Mouse (Mus musculus): ENCODE data around the gene Sgsm3. TPM values are rescaled to one million over a fixed set of nuclear protein-coding genes. Genes with fewer than 3 reads are reported as not detected.

Sgsm3 gene
- polyA plus RNA-seq, 1 experiment from 2014 or later, result 27.1 TPM

GRCm38 (mm10) chr15:81045336-81045735 lies 67.8 kb downstream of the Sgsm3 start:
- no peak overlapping the region for H3K4me2 ChIP-seq
- no peak overlapping the region for H3K4me3 ChIP-seq (replicated peaks)
- ATAC-seq (ENCODE audit: insufficient number of reproducible peaks, insufficient read depth, low FRiP score, low TSS enrichment, low read depth), result no peak
- H3K9me3 ChIP-seq, result no peaks in the 10 kb centered on the region
- no peak overlapping the region for H3K27ac ChIP-seq
- H3K9ac ChIP-seq (replicated peaks), result no peak overlapping the region
- no peaks in the 10 kb centered on the region for H3K27me3 ChIP-seq
- H3K4me1 ChIP-seq (replicated peaks), result peaks cover 14% of the 10 kb centered on the region
- peaks cover 18% of the 10 kb centered on the region; the same call in 1 of the 2 replicates for H3K36me3 ChIP-seq
- 84% methylated on average over 4 of the region's 4 CpGs for WGBS

GRCm38 (mm10) chr15:81046061-81046460 lies 68.5 kb downstream of the Sgsm3 start:
- H3K4me1 ChIP-seq (replicated peaks), result peaks cover 14% of the 10 kb centered on the region
- WGBS, result 88% methylated on average over 7 of the region's 7 CpGs
- H3K4me2 ChIP-seq, result no peak overlapping the region
- ATAC-seq (ENCODE audit: insufficient number of reproducible peaks, insufficient read depth, low FRiP score, low TSS enrichment, low read depth), result no peak
- H3K36me3 ChIP-seq, result peaks cover 18% of the 10 kb centered on the region; the same call in 1 of the 2 replicates
- no peak overlapping the region for H3K27ac ChIP-seq
- no peak overlapping the region for H3K4me3 ChIP-seq (replicated peaks)
- H3K9me3 ChIP-seq, result no peaks in the 10 kb centered on the region
- H3K9ac ChIP-seq (replicated peaks), result no peak overlapping the region
- H3K27me3 ChIP-seq, result no peaks in the 10 kb centered on the region

- H3K4me2 ChIP-seq, result no peak overlapping the region
- no peak overlapping the region for H3K9ac ChIP-seq (replicated peaks)
- H3K27ac ChIP-seq, result no peak overlapping the region
- 53% methylated on average over 10 of the region's 10 CpGs for WGBS
- H3K27me3 ChIP-seq, result no peaks in the 10 kb centered on the region
- H3K4me1 ChIP-seq (replicated peaks), result peaks cover 8% of the 10 kb centered on the region
- H3K9me3 ChIP-seq, result no peaks in the 10 kb centered on the region
- peaks cover 18% of the 10 kb centered on the region; the same call in 1 of the 2 replicates for H3K36me3 ChIP-seq
- H3K4me3 ChIP-seq (replicated peaks), result no peak overlapping the region
- ATAC-seq (ENCODE audit: insufficient number of reproducible peaks, insufficient read depth, low FRiP score, low TSS enrichment, low read depth), result no peak
Measured at GRCm38 (mm10) chr15:81047497-81047896, 69.9 kb downstream of the Sgsm3 start.

GRCm38 (mm10) chr15:81049401-81050053 lies 72.0 kb downstream of the Sgsm3 start:
- no peak overlapping the region for H3K27ac ChIP-seq
- 72% methylated on average over 6 of the region's 6 CpGs for WGBS
- no peak overlapping the region for H3K4me3 ChIP-seq (replicated peaks)
- peaks cover 3% of the 10 kb centered on the region; the same call in 1 of the 2 replicates for H3K4me1 ChIP-seq (replicated peaks)
- H3K9me3 ChIP-seq, result no peaks in the 10 kb centered on the region
- no peak overlapping the region for H3K9ac ChIP-seq (replicated peaks)
- no peaks in the 10 kb centered on the region for H3K27me3 ChIP-seq
- no peak for ATAC-seq (ENCODE audit: insufficient number of reproducible peaks, insufficient read depth, low FRiP score, low TSS enrichment, low read depth)
- peaks cover 8% of the 10 kb centered on the region; the same call in 1 of the 2 replicates for H3K36me3 ChIP-seq
- H3K4me2 ChIP-seq, result no peak overlapping the region

- no peak overlapping the region for H3K27ac ChIP-seq
- no peaks in the 10 kb centered on the region for H3K36me3 ChIP-seq
- H3K4me2 ChIP-seq, result no peak overlapping the region
- 34% methylated on average over 3 of the region's 3 CpGs for WGBS
- no peak overlapping the region for H3K9ac ChIP-seq (replicated peaks)
- peaks cover 3% of the 10 kb centered on the region; the same call in 1 of the 2 replicates for H3K4me1 ChIP-seq (replicated peaks)
- H3K9me3 ChIP-seq, result no peaks in the 10 kb centered on the region
- no peak for ATAC-seq (ENCODE audit: insufficient number of reproducible peaks, insufficient read depth, low FRiP score, low TSS enrichment, low read depth)
- no peaks in the 10 kb centered on the region for H3K27me3 ChIP-seq
- no peak overlapping the region for H3K4me3 ChIP-seq (replicated peaks)
Measured at GRCm38 (mm10) chr15:81050488-81050887, 72.9 kb downstream of the Sgsm3 start.

GRCm38 (mm10) chr15:81052491-81052890 lies 74.9 kb downstream of the Sgsm3 start:
- no peaks in the 10 kb centered on the region for H3K9me3 ChIP-seq
- H3K36me3 ChIP-seq, result no peaks in the 10 kb centered on the region
- H3K9ac ChIP-seq (replicated peaks), result no peak overlapping the region
- no peak for ATAC-seq (ENCODE audit: insufficient number of reproducible peaks, insufficient read depth, low FRiP score, low TSS enrichment, low read depth)
- peaks cover 8% of the 10 kb centered on the region; the same call in 1 of the 2 replicates for H3K4me1 ChIP-seq (replicated peaks)
- 91% methylated on average over 5 of the region's 5 CpGs for WGBS
- H3K27me3 ChIP-seq, result no peaks in the 10 kb centered on the region
- H3K27ac ChIP-seq, result no peak overlapping the region
- H3K4me3 ChIP-seq (replicated peaks), result no peak overlapping the region
- H3K4me2 ChIP-seq, result no peak overlapping the region

- H3K27ac ChIP-seq, result no peak overlapping the region
- no peak overlapping the region for H3K4me2 ChIP-seq
- H3K4me3 ChIP-seq (replicated peaks), result no peak overlapping the region
- 92% methylated on average over 2 of the region's 2 CpGs for WGBS
- peaks cover 6% of the 10 kb centered on the region; the same call in 1 of the 2 replicates for H3K4me1 ChIP-seq (replicated peaks)
- no peak overlapping the region for H3K9ac ChIP-seq (replicated peaks)
- no peaks in the 10 kb centered on the region for H3K9me3 ChIP-seq
- no peaks in the 10 kb centered on the region for H3K36me3 ChIP-seq
- ATAC-seq (ENCODE audit: insufficient number of reproducible peaks, insufficient read depth, low FRiP score, low TSS enrichment, low read depth), result no peak
- H3K27me3 ChIP-seq, result no peaks in the 10 kb centered on the region
Measured at GRCm38 (mm10) chr15:81055488-81055887, 77.9 kb downstream of the Sgsm3 start.

GRCm38 (mm10) chr15:81057736-81058135 lies 80.2 kb downstream of the Sgsm3 start:
- no peaks in the 10 kb centered on the region for H3K27me3 ChIP-seq
- no peak overlapping the region for H3K4me2 ChIP-seq
- H3K9ac ChIP-seq (replicated peaks), result no peak overlapping the region
- H3K27ac ChIP-seq, result no peak overlapping the region
- H3K36me3 ChIP-seq, result no peaks in the 10 kb centered on the region
- no peak overlapping the region for H3K4me3 ChIP-seq (replicated peaks)
- H3K9me3 ChIP-seq, result no peaks in the 10 kb centered on the region
- ATAC-seq (ENCODE audit: insufficient number of reproducible peaks, insufficient read depth, low FRiP score, low TSS enrichment, low read depth), result no peak
- WGBS, result 97% methylated on average over 5 of the region's 5 CpGs
- peaks cover 22% of the 10 kb centered on the region for H3K4me1 ChIP-seq (replicated peaks)

GRCm38 (mm10) chr15:81060975-81061374 lies 83.4 kb downstream of the Sgsm3 start:
- Histone ChIP-seq H3K36me3 (no peaks in the 10 kb centered on the region), H3K9ac (replicated peaks) (no peak overlapping the region), H3K27ac (no peak overlapping the region), H3K4me1 (replicated peaks) (peaks cover 25% of the 10 kb centered on the region), H3K27me3 (no peaks in the 10 kb centered on the region), H3K4me2 (no peak overlapping the region), H3K9me3 (no peaks in the 10 kb centered on the region), H3K4me3 (replicated peaks) (no peak overlapping the region)
- WGBS, result 87% methylated on average over 2 of the region's 2 CpGs
- ATAC-seq (ENCODE audit: insufficient number of reproducible peaks, insufficient read depth, low FRiP score, low TSS enrichment, low read depth), result no peak

Small RNAs within 50 kb of the gene (microRNA-seq; reads per million reads assigned to microRNA genes)
- 16.5 reads per million, percentile 30 among the genes with 10 or more reads in this experiment for gene Mir5113

Other genes starting within 250 kb of the Sgsm3 start
- 183 and 186 TPM in 2 replicates for gene Adsl, start 29.3 kb upstream of the Sgsm3 start, polyA plus RNA-seq (2016; fragmentation: Nextera tagmentation; extraction: Ambion mirVana)
- 20.0 and 22.2 TPM in 2 replicates for gene Mrtfa, start 213.0 kb downstream of the Sgsm3 start, polyA plus RNA-seq (2016; fragmentation: Nextera tagmentation; extraction: Ambion mirVana)

Measured in limb, embryonic 12.5 days (tissue).